Mouse (Mus musculus): Measurements from ENCODE around the gene Chst11. TPM values are rescaled to one million over a fixed set of nuclear protein-coding genes. Genes with fewer than 3 reads are reported as not detected.

Gene Chst11
- polyA plus RNA-seq, 1 experiment from 2014 or later, result 1.1 TPM

DNA sequence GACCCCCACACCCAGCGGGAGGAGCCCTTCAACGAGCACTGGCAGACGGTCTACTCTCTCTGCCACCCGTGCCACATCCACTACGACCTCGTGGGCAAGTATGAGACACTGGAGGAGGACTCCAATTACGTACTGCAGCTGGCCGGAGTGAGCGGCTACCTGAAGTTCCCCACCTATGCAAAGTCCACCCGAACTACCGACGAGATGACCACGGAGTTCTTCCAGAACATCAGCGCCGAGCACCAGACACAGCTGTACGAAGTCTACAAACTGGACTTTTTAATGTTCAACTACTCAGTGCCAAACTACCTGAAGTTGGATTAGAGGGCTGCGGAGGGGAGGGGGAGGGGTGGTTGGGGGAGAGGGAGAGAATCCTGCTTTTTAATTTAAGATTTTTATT is 206.2 kb downstream of the Chst11 start:
- Histone ChIP-seq H3K9me3 (replicated peaks; ENCODE audit: control insufficient read depth, low read length) (peaks cover 3% of the 10 kb centered on the region; the same call in 1 of the 2 replicates), H3K4me1 (ENCODE audit: control insufficient read depth, insufficient read depth, low read length) (no peaks in the 10 kb centered on the region), H3K27ac (ENCODE audit: low read length) (no peak overlapping the region), H3K4me3 (replicated peaks; ENCODE audit: low read length) (no peak overlapping the region), H3K9ac (ENCODE audit: low read length) (no peak overlapping the region), H3K36me3 (ENCODE audit: control insufficient read depth, insufficient read depth, low read length) (no peaks in the 10 kb centered on the region), H3K27me3 (ENCODE audit: control insufficient read depth, insufficient read depth, low read length) (no peaks in the 10 kb centered on the region), H3K4me2 (ENCODE audit: low read depth, low read length) (no peak overlapping the region)
- WGBS, result 96% methylated on average over 17 of the region's 17 CpGs
- no peak for ATAC-seq (ENCODE audit: insufficient read depth, low FRiP score)

DNA sequence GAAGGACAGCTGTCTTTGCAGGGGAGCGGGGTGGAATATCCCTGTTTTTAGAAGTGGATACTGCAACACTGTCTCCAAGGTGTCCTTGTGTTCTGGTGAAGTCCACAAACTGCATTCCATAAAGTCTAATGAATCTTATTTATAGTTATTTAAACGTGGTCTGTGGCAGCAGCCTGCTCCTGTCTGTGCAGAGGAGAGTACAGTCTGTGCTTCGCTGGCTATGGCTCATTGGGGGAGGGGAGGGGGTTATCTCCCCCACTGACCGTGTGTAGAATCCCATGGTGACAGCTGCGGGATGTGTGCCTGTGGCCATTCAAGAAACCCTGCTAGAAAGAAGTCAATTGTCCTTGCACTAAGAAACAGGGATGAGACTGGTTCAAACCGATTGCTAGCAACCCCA is 206.7 kb downstream of the Chst11 start:
- Histone ChIP-seq H3K9me3 (replicated peaks; ENCODE audit: control insufficient read depth, low read length) (peaks cover 3% of the 10 kb centered on the region; the same call in 1 of the 2 replicates), H3K27me3 (ENCODE audit: control insufficient read depth, insufficient read depth, low read length) (no peaks in the 10 kb centered on the region), H3K9ac (ENCODE audit: low read length) (no peak overlapping the region), H3K36me3 (ENCODE audit: control insufficient read depth, insufficient read depth, low read length) (no peaks in the 10 kb centered on the region), H3K4me2 (ENCODE audit: low read depth, low read length) (no peak overlapping the region), H3K4me1 (ENCODE audit: control insufficient read depth, insufficient read depth, low read length) (no peaks in the 10 kb centered on the region), H3K27ac (ENCODE audit: low read length) (no peak overlapping the region), H3K4me3 (replicated peaks; ENCODE audit: low read length) (no peak overlapping the region)
- ATAC-seq (ENCODE audit: insufficient read depth, low FRiP score), result no peak
- 63% methylated on average over 6 of the region's 6 CpGs for WGBS

DNA sequence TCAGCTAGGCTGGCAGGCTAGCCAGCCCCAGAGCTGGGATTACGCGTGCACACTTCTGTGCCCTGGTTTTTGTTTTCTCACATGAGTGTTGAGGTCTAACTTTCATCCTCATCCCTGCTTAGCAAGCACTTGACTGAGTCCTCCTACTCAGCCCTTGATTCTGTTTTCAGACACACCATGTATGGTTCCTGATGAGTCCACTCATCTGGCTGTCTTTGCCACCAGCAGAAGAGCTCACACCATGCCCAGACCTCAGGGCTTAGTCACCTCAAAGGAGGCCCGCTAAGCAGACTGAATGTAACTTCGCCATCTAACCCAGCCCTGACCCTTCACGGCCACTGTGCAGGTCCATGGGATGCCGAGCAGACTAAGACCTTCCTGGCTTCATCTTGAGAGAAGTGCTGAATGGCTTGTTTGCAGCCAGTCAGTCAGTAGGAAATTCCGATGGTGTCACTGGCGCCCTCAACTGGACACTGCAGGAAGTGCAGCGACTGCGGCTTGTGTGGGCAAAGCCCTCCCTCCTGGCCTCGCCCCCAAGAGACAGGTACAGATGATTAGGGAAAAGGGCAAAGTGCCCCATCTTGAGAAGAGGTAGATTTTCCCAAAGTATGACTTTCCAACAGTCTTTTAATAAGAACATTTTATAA is 212.5 kb downstream of the Chst11 start:
- Histone ChIP-seq H3K4me3 (replicated peaks; ENCODE audit: low read length) (no peak overlapping the region), H3K9me3 (replicated peaks; ENCODE audit: control insufficient read depth, low read length) (no peaks in the 10 kb centered on the region), H3K4me2 (ENCODE audit: low read depth, low read length) (no peak overlapping the region), H3K9ac (ENCODE audit: low read length) (no peak overlapping the region), H3K27me3 (ENCODE audit: control insufficient read depth, insufficient read depth, low read length) (no peaks in the 10 kb centered on the region), H3K4me1 (ENCODE audit: control insufficient read depth, insufficient read depth, low read length) (no peaks in the 10 kb centered on the region), H3K36me3 (ENCODE audit: control insufficient read depth, insufficient read depth, low read length) (no peaks in the 10 kb centered on the region), H3K27ac (ENCODE audit: low read length) (no peak overlapping the region)
- no peak for ATAC-seq (ENCODE audit: insufficient read depth, low FRiP score)
- 55% methylated on average over 11 of the region's 11 CpGs for WGBS

DNA sequence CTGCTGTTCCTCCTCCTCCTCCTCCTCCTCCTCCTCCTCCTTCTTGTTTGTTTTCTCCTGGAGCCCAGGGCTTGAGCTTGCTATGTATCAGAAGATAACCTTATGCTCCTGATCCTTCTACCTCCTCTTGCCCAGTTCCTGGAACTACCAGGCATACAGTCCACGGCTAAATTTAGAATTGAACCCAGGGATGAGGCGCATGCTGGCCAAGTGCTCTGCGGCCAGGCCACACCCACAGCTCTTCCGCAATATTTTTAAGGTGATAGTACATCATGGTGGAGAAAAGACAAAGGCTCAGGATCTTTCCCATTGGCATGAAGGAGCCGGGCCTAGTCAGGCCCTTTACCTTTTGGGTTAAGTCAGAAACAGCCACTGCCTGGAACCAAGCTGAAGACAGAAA is 213.4 kb downstream of the Chst11 start:
- H3K9me3 ChIP-seq (replicated peaks; ENCODE audit: control insufficient read depth, low read length), result no peaks in the 10 kb centered on the region
- H3K9ac ChIP-seq (ENCODE audit: low read length), result no peak overlapping the region
- H3K4me2 ChIP-seq (ENCODE audit: low read depth, low read length), result no peak overlapping the region
- no peak overlapping the region for H3K27ac ChIP-seq (ENCODE audit: low read length)
- 54% methylated on average over 5 of the region's 5 CpGs for WGBS
- ATAC-seq (ENCODE audit: insufficient read depth, low FRiP score), result no peak
- no peaks in the 10 kb centered on the region for H3K27me3 ChIP-seq (ENCODE audit: control insufficient read depth, insufficient read depth, low read length)
- no peak overlapping the region for H3K4me3 ChIP-seq (replicated peaks; ENCODE audit: low read length)
- H3K36me3 ChIP-seq (ENCODE audit: control insufficient read depth, insufficient read depth, low read length), result no peaks in the 10 kb centered on the region
- no peaks in the 10 kb centered on the region for H3K4me1 ChIP-seq (ENCODE audit: control insufficient read depth, insufficient read depth, low read length)

DNA sequence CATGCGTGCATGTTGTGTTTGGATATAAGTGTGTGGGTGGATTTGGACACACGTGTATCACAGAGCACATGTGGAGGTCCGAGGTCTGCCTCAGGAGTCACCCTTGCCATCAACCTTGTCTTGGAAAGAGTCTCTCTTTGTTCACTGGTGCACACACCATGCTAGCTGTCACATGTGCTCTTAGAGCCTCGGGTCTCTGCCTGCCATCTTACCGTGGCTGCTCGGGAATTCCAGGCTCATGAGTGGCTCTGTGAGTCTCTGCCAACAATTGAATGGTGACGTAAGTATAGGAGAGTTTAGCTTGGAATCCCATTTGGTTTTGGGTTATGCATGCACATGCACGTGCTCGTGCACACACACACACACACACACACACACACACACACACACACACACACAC is 214.0 kb downstream of the Chst11 start:
- Histone ChIP-seq H3K27me3 (ENCODE audit: control insufficient read depth, insufficient read depth, low read length) (no peaks in the 10 kb centered on the region), H3K9ac (ENCODE audit: low read length) (no peak overlapping the region), H3K4me1 (ENCODE audit: control insufficient read depth, insufficient read depth, low read length) (no peaks in the 10 kb centered on the region), H3K4me3 (replicated peaks; ENCODE audit: low read length) (no peak overlapping the region), H3K4me2 (ENCODE audit: low read depth, low read length) (no peak overlapping the region), H3K27ac (ENCODE audit: low read length) (no peak overlapping the region), H3K9me3 (replicated peaks; ENCODE audit: control insufficient read depth, low read length) (no peaks in the 10 kb centered on the region), H3K36me3 (ENCODE audit: control insufficient read depth, insufficient read depth, low read length) (no peaks in the 10 kb centered on the region)
- 83% methylated on average over 9 of the region's 9 CpGs for WGBS
- no peak for ATAC-seq (ENCODE audit: insufficient read depth, low FRiP score)

DNA sequence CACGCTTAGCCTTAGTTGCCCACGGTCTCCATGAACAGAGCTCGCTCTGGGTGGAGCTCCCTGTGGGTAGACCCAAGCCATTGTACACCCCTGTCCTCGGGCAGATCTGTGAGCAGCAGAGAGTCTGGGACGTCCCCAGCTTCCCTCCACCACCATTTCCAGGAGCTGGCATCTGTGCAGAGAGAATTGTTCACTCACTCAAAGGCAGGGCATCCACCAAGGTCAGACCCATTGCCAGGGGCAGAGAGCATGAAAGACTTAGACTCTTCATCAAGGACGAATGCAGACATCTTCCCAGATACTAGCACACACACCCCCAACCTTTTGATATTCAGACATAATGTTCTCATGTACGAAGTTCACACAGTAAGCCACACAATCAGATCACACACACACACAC is 216.2 kb downstream of the Chst11 start:
- H3K9ac ChIP-seq (ENCODE audit: low read length), result no peak overlapping the region
- H3K4me2 ChIP-seq (ENCODE audit: low read depth, low read length), result no peak overlapping the region
- no peaks in the 10 kb centered on the region for H3K9me3 ChIP-seq (replicated peaks; ENCODE audit: control insufficient read depth, low read length)
- H3K36me3 ChIP-seq (ENCODE audit: control insufficient read depth, insufficient read depth, low read length), result no peaks in the 10 kb centered on the region
- no peaks in the 10 kb centered on the region for H3K27me3 ChIP-seq (ENCODE audit: control insufficient read depth, insufficient read depth, low read length)
- H3K4me3 ChIP-seq (replicated peaks; ENCODE audit: low read length), result no peak overlapping the region
- H3K4me1 ChIP-seq (ENCODE audit: control insufficient read depth, insufficient read depth, low read length), result no peaks in the 10 kb centered on the region
- ATAC-seq (ENCODE audit: insufficient read depth, low FRiP score), result no peak
- 84% methylated on average over 7 of the region's 7 CpGs for WGBS
- no peak overlapping the region for H3K27ac ChIP-seq (ENCODE audit: low read length)

DNA sequence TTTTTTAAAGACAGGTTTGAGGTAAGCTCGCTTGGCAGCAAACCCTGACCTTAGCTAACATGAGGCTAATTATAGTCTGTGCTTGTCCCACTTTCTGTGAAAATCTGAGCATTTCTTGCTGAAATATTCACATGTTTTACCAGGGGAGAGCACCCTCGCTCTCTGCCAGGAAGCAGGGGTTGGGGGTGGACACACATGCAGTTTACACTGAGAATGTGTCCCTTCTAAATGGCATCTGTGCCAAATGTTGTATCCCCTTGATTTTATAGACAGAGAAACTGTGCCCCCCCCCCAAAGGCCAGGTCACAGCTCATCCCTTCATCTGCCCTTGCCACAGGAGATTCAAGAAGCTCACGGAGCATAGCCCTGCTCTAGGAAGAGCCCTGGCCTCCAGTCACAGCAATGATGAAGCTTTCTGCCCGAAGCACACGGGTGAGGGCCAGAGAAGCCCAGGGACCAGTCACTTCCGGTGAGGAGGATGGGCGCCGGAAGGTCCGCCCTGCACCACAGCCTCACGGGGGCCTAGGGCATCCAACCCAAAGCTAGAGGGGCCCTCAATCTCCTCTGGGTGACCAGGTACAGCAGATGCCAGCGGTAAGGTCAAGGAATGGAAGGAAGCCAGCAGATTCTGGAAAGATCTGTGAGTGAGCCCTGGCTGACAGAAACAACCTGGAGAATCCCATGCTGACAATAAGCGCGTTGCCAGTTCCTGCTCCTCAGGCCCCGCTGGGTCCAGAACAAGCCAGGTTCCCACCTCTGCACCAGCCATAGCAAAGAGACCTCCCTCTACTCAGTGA is 217.8 kb downstream of the Chst11 start:
- no peak for ATAC-seq (ENCODE audit: insufficient read depth, low FRiP score)
- Histone ChIP-seq H3K4me1 (ENCODE audit: control insufficient read depth, insufficient read depth, low read length) (no peaks in the 10 kb centered on the region), H3K9ac (ENCODE audit: low read length) (no peak overlapping the region), H3K4me2 (ENCODE audit: low read depth, low read length) (no peak overlapping the region), H3K36me3 (ENCODE audit: control insufficient read depth, insufficient read depth, low read length) (no peaks in the 10 kb centered on the region), H3K27ac (ENCODE audit: low read length) (no peak overlapping the region), H3K4me3 (replicated peaks; ENCODE audit: low read length) (no peak overlapping the region), H3K27me3 (ENCODE audit: control insufficient read depth, insufficient read depth, low read length) (no peaks in the 10 kb centered on the region), H3K9me3 (replicated peaks; ENCODE audit: control insufficient read depth, low read length) (no peaks in the 10 kb centered on the region)
- WGBS, result 85% methylated on average over 14 of the region's 14 CpGs

DNA sequence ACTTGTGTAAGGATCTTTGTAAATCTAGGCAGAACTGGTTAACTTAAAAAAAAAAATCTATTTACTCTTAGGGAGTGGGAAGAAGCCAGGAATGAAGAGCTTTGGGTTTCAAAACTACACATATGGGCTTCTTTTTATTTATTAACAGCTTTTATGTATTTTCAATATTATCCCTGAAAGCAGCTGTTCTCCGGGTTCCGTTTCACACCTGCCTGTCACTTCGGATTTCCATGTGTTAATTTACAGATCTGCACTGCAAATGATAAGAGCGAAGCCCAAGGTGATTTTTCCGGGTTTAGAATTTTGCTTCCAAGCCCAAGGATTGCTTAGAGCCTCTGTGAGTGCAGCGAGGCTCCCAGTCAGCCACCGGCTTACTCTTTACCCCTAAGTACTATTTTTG is 223.1 kb downstream of the Chst11 start:
- ATAC-seq (ENCODE audit: insufficient read depth, low FRiP score), result no peak
- Histone ChIP-seq H3K27me3 (ENCODE audit: control insufficient read depth, insufficient read depth, low read length) (no peaks in the 10 kb centered on the region), H3K27ac (ENCODE audit: low read length) (no peak overlapping the region), H3K4me1 (ENCODE audit: control insufficient read depth, insufficient read depth, low read length) (no peaks in the 10 kb centered on the region; the same call in 1 of the 2 replicates), H3K36me3 (ENCODE audit: control insufficient read depth, insufficient read depth, low read length) (no peaks in the 10 kb centered on the region), H3K9ac (ENCODE audit: low read length) (no peak overlapping the region), H3K4me2 (ENCODE audit: low read depth, low read length) (no peak overlapping the region), H3K4me3 (replicated peaks; ENCODE audit: low read length) (no peak overlapping the region), H3K9me3 (replicated peaks; ENCODE audit: control insufficient read depth, low read length) (no peaks in the 10 kb centered on the region)
- 53% methylated on average over 7 of the region's 7 CpGs for WGBS

DNA sequence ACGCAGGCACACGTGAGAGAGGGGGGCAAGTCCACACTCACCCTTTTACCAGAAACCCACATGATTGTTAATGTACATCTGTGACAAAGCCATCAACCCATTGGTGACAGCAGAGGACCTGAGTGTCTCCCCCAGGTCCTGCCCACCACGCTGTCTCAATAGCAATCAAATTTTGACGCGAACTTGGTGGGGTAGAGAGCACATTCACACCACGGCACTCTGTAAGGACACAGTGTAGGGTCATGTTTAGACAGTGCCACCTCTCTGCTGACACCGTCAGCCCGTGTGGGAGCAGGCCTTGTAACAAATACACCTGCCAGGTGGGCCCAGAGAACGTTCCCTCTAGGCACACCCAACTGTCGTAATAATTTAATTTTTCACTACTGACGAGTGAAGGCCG is 224.1 kb downstream of the Chst11 start:
- Histone ChIP-seq H3K4me3 (replicated peaks; ENCODE audit: low read length) (no peak overlapping the region), H3K9ac (ENCODE audit: low read length) (no peak overlapping the region), H3K4me2 (ENCODE audit: low read depth, low read length) (no peak overlapping the region), H3K27me3 (ENCODE audit: control insufficient read depth, insufficient read depth, low read length) (no peaks in the 10 kb centered on the region), H3K27ac (ENCODE audit: low read length) (no peak overlapping the region), H3K36me3 (ENCODE audit: control insufficient read depth, insufficient read depth, low read length) (no peaks in the 10 kb centered on the region), H3K4me1 (ENCODE audit: control insufficient read depth, insufficient read depth, low read length) (no peaks in the 10 kb centered on the region; the same call in 1 of the 2 replicates), H3K9me3 (replicated peaks; ENCODE audit: control insufficient read depth, low read length) (no peaks in the 10 kb centered on the region)
- ATAC-seq (ENCODE audit: insufficient read depth, low FRiP score), result no peak
- 58% methylated on average over 12 of the region's 12 CpGs for WGBS

Measured in stomach, embryonic 16.5 days (tissue).